Mouse (Mus musculus) small intestine, adult 2 months (tissue): ENCODE results near the gene Siah1a.

Experiments used
- CTCF ChIP-seq: fragments of 200-500 bp; IDR thresholded peaks from 2 replicates; pipeline ENCODE4 v1.5.1; 2012; ENCODE audit warnings: low read depth, mild to moderate bottlenecking, control low read depth, inconsistent platforms, low read length, moderate library complexity, mixed read lengths; ENCODE audit not compliant: insufficient replicate concordance, insufficient read length; ENCODE audit errors: extremely low read depth
- POLR2A ChIP-seq: fragments of 200-500 bp; IDR thresholded peaks from 2 replicates; pipeline ENCODE4 v1.6.1; 2012; ENCODE audit warnings: low read depth, mild to moderate bottlenecking, control low read depth, inconsistent platforms, low read length, moderate library complexity

- no peak for TF ChIP-seq POLR2A
- TF ChIP-seq CTCF: no peak
Observed at GRCm38 (mm10) chr8:86765155-86765554, 19.4 kb upstream of the Siah1a start.
